Mouse (Mus musculus) adipocyte (in vitro differentiated cells): ENCODE measurements around the gene Tnfrsf12a.

Experiments used
- DNase-seq: peaks from one replicate; pipeline ENCODE4 v3.0.0-alpha.2; 2016; ENCODE audit warnings: low spot score

Tnfrsf12a gene

DNA sequence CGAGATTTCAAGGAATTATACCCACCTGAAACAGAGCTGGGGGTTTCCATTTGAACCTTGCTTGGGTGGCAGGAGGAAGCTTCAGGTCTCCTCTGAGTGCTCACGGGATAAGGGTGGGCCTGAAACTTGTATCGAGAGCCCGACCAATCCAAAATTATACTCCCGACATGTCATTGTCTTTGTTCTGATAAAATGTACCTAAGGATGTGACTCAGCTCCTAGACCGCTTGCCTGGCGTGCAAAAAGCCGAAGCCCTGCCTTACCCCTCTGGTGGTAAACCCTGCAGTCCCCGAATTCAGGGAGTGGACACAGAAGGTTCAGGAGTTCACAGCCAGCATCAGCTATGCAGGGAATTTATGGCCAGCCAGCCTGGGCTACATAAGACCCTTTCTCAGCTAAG, 3.1 kb upstream of the Tnfrsf12a start:
- no peak for DNase-seq

DNA sequence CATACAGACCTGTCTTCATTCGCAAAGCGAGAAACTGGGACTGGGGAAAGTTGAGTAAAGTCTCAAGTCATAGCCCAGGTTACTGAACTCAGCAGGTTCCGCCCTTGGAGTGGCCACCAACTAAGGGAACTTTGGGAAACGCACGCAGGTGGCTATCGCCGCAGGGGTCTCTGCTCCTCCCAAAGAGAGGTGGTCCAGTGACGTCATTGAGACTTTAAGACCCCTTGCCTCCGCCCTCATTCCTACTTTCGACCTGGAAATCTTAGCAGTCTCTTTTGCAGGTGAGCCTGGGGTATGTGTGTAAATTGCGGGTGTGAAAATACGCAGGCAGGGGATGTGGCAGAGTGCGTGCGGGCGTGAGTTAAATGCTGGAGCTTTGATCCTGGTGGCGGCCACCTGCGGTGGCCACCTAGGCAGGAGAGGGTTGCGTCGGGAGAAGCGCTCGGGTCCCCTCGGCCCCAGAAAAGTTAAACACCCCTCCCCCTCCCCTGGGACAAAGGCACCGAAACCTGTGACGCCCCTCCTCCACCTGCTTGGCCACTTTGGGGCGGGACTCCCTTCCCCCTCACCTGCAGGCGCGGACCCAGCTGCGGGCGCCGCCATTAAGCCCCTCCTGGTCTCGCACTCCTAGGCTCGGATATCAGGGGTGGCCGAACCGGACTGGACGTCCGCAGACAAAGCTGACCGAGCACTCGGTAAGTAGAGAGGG, 2.0 kb upstream of the Tnfrsf12a start, which contains the start of gene Cldn6:
Gene Cldn6, plus strand, starts transcription at position 123 of the 709 bp plus-strand sequence.
- no peak for DNase-seq

DNA sequence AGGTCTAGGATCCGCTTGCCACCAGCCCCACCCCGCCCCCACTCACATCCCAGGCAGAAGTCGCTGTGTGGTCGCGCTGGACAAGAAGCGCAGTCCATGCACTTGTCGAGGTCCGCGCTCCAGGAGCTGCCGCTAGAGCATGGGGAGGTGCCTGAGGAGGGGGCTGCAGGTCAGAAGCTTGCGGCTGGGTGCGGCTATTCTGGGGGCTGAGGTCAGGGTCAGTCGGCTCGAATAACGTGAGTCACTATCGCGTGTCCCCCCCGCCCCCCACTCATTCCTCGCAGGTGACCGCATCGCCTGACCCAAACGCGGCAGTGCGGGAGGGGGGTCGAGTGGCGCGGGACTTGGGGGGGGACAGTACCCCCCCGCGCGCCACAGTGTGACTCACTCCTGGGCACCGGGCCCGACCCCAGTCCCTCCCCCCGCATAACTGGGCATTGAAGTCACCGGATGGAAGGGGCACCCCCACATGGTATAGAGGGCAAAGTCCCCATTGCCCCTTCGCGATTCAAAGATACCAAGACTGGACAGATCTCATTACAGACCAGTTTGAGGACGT, 716 bp downstream of the Tnfrsf12a start:
- DNase-seq: peak; percentile 49

DNA sequence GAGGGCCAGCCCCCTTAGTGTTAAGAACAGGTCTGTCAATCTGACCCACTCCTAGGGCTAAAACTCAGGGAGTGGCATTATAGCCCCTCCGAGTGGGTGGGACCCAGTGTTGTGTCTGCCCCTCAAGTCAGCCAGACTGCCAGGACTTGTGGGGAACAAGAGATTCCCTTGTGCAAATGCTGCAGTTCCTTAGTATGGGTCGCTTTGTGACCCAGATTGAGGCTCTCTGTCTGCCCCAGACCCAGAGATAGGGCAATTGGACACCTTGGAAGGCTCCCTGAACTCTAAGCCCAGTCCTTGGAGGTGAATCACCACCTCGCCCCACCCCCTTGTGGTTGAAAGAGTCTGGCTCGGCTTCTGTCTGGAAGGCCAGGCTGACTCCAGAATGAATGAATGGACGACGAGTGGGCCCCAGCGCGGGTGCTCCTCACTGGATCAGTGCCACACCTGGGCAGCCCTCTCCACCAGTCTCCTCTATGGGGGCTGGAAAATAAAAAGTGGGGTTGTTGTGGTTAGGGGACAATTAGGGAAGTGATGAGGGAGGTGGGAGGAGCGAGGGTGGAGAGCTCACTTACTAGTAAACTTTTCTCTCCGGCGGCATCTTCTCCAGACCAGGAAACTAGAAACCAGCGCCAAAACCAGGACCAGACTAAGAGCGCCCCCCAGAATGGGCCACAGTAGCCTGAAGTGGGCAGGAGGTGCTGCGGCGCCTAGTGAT, 1.5 kb downstream of the Tnfrsf12a start:
- DNase-seq: peak; percentile 72

DNA sequence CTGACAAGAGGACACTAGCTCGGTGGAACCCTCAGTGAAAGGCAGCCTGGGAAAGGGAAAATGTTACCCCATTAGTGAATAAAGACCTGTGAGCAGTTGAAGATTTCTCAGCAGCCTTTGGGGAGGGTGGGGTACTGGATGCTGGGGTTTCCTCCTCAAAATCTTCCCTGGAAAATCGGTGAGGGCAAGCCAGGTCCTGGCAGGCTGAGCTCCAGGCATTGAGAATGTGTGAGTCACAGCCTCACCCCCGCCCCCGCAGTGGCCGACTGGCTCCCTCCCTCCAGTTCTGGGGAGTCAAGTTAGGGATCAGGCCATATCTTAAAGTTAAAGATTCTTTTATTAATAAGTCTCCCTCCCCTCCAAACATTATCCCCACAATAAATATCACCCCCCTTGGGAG, 2.1 kb downstream of the Tnfrsf12a start:
- peak; percentile 62 for DNase-seq

DNA sequence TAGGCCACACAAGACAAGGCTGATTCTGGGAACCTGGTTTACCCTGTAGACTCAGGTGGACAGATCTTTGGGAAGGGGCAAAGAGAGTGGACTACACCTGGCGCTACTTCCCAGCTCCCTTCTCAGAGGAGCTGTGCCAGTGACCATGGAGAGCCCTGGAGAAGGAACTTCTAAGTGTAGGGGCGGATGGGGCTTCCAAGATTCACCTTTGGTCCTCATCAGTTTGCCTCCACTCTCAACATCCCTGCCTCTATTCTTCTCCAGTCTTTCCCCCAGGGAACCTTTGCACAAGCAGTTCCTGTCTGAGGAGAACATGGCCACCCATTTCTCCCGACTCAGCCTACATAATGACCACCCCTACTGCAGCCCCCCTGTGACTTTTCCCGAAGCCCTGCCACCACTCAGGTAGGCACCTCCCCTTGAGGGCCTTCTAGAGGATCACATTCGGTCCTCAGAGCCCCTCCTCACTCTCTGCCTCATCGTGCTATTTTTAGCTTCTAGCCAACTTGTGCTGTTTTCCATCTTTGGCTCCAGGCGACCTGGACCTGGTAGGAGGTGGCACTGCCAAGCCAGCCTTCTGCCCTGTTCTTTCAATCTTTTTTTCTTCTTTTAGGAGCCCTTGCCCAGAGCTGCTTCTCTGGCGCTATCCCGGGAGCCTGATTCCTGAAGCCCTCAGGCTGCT, 2.9 kb downstream of the Tnfrsf12a start:
- peak; percentile 70 for DNase-seq

DNA sequence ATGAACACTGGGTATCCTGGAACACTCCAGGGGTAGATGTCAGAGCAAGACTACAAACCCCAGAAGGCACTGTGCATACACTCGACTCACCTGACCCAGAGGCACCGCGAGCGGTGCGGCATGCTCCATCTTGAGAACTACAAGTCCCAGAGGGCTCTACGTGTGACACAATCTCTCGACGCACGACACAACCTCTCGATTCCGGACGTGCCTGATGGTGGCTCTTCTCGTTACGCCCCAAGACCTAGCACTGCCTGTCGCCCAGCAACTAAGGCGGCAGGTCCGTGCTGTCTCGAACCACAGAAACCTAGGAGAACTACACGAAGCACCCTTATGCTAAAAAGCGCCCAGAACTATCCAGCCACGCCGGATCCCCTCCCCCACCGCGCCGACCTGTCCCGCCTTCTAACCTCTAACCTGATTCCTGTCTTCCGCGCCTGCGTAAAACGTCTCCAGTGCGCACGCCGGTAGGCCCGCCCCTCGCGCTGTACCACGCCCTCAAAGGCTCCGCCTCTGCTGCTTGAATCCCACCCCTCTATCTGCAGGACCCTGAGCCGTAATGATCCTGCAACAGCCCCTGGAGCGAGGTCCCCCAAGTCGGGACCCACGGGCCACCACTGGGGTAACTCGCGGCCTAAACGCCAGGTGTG, 3.7 kb downstream of the Tnfrsf12a start, which contains the start of the genes Hcfc1r1 and Thoc6:
Gene Hcfc1r1, plus strand, starts transcription at position 173 of the 650 bp plus-strand sequence.
Gene Thoc6, minus strand, starts transcription at position 459 of the 650 bp plus-strand sequence.
- peak; percentile 98 for DNase-seq

DNA sequence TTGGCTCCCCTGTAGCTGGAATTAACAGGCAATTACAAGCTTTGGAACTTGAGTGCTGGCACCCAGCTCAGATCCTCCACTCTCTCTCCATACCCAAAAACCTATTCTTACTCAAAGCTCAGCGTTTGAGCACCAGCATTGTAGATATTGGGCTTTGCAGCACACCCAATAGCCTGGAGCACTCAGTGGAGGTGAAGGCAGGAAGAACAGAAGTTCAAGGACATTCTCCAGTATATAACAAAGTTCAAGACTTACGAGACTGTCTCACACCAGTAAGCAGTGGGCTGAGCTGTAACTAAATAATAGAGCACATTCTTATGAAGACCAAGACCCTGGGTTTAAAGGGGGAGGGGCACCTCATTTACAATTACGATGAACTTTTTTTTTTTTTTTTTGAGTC, 4.5 kb downstream of the Tnfrsf12a start:
- no peak for DNase-seq

DNA sequence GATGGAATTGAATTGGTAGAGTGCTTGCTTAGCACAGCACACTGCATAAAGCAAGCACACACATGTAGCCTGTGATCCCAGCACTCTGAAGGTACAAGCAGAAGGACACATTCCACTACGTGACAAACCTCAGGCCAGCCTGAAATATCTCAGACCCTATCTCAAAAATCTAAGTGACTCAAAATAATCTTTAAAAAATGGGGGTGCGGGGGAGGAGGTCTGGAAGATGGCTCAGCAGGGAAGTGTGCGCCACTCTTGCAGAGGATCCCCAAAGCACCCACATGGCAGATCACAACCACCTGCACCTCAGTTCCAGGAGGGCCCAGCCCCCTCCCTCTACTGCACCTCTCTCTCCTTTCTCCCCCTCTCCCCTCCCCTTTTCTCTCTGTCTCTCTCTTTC, 5.7 kb downstream of the Tnfrsf12a start:
- DNase-seq: no peak

DNA sequence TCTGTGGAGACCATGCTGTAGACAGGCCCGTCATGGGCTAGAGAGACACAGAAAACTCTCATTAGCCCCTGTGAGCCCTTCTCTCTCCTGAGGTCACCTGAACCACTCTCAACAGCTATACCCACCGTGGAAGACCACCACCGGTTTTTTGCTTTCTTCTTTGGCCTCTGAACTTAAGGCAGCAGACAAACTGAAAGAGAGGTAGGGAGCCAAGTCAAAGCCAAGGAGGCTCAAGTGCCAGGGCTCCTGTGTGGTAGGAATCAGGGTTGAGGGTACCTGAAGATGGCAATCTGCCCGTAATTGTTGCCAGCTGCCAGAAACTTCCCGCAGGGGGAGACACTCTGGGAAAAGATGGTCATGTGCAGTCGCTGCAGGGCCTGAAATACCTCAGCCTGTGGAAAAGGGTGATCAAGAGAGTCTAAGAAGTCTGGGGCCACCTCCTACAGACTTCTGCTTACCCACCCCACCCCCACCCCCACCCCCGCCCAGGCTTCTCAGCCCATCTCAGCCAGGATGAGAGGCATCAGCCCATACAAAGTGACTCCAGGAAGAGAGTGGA, 6.7 kb downstream of the Tnfrsf12a start:
- no peak for DNase-seq

DNA sequence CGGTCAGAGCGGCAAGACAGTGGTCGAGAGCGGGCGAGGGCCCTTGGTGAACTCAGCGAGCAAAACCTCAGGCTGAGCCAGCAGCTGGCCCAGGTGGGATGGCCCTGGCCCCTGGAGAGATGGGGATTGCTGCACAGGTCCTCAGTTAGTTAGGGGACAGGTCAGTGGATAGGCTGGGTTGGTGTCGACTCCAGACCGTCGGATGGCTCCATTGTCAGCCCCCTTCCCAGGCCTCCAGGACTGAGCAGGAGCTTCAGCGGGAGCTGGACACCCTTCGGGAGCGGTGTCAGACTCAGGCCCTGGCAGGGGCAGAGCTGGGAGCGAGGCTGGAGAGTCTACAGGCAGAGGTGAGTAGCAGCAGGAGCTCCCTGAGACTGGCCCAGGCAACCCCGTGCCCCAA, 11.8 kb downstream of the Tnfrsf12a start:
- no peak for DNase-seq

DNA sequence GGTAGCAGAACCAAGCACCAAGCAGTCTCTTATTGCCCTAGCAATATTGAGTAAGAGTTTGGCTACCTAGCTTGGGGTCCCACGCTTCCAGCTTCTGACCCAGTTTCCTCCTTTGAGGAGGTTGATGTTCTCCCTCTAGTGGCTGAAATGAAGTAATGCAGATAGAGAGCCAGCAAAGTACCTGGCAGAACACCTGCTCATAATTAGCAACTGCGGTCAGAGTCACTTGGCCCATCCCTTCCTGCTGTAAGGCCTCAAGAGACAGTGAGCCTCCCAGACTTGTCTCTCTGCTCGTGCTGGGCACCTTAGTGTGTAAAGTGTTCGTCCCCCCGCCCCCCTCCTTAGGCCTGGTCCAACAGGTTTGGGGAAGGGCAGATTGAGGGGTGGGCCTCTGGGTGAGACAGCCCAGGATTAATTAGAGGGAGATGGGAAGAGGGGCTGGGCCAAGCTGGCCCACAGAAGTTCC, 12.7 kb downstream of the Tnfrsf12a start:
- DNase-seq: peak; percentile 42

DNA sequence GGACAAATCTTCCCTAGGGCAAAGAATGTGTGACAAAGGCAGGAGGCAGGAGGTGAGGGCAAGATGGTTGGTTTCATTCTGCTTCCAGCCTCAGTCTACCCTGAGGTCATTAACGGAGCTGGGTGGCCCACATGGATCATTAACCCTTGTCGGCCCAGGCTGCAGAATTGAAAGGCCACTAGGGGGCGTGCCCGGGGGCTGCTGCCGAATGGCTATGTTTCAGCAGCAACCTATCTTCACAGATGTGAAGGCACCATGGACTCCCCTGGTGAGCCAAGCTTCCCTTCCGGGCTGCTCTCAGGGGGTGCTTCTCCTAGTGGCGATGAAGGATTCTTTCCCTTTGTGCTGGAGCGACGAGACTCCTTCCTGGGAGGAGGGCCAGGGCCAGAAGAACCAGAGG, 15.7 kb downstream of the Tnfrsf12a start:
- no peak for DNase-seq

DNA sequence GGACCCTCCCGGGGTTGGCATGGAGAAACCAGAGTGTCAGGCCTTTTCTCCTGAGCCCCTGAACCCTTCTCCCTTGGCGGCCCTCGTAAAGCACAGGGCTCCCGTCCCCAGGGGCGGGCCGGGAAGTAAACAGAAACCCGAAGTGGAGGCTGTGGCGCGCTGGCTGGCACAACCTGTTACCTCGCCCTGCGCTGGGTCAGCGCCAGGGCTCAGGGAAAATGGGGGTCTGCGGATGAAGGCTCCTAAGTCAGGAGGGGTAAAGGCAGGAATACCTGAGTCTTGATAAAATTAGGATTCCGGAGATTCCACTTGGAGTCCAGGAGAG, 16.4 kb downstream of the Tnfrsf12a start:
- DNase-seq: no peak

DNA sequence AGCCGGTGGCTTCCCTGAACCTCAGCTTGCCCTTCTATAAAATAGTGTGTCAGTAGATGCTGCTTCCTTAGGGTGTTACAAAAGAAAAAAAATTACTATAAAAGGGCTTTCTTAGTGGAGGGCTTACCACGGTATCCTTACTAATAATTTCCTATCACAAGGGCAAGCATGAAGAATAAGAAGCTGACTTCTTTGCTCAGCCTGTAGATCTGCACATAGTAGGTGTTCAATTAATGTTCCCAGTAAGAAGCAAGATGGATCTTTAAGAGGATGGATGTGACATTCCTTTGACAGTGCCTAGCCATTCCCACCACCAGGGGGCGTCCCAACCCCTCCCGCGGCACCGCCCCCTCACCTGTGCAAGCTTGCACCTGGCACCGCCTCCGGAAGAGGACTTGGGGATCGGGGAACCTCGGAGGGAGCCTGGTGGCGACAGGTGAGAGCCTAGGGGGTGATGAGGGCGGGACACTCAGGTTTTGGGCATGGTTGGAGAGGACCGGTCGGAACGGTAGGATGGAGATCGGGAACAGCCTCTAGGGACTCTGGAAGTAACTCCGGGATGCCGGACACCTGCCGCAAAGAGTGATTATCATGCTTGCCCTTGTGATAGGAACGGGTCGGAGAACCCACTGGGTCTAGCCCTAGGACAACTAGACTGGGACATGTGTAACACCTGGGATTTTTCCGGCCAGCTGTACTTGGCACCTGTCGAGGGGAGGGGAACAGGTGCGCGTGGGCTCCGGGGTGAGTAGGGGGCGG, 17.0 kb downstream of the Tnfrsf12a start, which contains the start of gene Bicdl2:
Gene Bicdl2, plus strand, starts transcription at position 390 of the 759 bp plus-strand sequence.
- DNase-seq: no peak

DNA sequence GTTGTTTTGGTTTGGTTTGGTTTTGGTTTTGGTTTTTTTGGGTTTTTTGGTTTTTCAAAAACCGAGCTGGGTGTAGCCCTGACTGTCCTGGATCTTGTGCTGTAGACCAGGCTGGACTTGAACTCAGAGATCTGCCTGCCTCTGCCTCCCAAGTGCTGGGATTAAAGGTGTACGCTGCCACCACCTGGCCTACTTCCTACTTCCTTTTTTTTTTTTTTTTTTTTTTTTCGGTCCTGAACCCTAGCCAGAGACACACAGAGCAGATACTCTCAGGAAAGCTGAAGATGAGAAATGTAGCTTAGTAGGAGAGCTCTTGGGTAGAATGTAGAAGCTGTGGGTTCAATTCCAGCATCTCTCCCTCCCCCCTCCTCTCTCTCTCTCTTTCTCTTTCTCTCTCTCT, 18.8 kb downstream of the Tnfrsf12a start:
- no peak for DNase-seq

DNA sequence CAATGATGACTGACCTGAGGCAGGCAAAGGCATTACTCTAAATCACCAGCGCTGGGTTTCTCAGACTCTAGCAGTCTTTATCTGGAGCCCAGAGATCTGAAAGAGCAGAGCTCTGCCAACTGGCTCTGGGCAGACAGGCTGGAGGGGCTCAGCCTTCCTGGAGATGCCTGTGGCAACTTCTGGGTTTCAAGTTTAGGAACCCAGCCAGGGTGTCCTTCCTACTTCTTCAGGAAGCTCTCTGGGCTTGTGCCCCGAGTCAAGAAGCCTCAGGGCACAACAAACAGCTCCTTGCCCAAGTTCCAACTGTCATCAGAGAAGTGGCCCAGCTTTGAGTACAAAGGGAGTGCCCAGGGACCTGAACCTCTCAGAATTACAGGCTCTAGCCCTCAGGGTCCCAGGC, 22.9 kb downstream of the Tnfrsf12a start:
- no peak for DNase-seq

DNA sequence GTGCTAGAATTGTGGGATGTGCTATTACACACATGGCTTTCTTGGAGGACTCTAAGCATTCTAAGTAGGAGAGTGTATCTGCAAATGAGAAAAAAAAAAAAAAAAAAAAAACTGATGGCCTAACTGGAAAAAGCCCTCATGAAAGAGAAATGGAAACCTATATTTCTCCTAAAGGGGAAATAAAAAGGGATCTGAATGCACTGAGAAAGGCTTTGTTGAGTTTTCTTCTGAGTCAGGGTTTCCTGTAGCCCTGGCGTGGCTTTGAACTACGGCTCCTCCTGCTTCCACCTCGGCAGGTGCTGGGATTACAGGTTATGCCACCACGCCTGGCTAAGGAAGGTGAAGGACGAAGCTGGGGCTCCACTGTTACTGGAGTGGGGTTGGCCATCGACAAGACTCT, 23.3 kb downstream of the Tnfrsf12a start:
- no peak for DNase-seq

DNA sequence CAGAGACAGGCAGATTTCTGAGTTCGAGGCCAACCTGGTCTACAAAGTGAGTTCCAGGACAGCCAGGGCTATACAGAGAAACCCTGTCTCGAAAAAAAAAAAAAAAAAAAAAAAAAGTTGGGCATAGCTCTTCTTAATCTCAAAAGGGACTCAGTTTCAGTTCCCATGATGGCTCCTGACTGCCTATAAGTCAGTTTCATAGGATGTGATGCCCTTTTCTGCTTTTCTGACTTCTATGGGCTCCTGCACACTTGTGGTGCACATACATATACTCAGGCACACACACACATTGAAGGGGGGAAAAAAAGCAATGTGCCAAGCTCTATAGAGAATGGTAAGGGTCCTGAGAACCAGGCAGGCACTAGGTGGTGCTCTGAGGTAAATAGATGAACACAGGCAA, 23.9 kb downstream of the Tnfrsf12a start:
- DNase-seq: no peak

DNA sequence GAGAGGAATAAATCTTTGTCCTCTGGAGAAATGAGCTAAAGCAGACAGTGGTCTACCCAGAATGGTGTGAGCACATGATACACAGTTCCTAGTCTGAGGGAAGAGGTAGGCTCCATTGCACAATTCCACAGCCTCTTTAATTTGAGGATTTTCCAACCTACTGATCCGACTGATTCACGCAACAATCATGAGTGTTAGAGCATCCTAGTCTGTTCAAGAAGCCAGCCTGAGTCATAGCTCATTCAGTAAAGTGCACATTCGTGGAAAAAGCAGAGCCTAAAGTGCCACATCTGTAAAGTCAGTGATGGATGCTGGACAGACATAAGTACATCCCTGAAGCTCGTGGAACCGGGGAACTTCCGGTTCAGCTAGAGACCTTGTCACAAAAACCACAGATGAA, 25.9 kb downstream of the Tnfrsf12a start:
- no peak for DNase-seq

DNA sequence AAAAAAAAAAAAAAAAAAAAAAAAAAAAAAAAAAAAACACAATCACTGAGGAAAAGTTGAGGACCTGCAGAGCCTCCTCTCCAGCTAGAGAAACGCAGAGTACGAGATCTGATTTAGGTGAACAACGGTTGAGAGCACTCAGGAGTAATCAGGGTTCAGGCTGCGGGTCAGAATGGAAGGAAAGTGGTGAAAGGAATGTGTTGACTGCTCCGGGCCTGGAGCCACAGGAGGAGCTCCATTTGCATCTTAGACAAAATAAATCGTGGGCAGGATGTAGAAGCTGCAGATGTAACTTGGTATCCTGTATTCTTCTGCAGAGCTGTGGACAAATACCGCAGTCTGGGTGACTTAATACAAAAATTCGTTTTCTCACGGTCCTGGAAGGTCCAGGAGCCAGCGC, 31.4 kb downstream of the Tnfrsf12a start:
- no peak for DNase-seq
